Mouse (Mus musculus) liver, adult 2 months (tissue): ENCODE data around the gene Cdh13. TPM values are rescaled to one million over a fixed set of nuclear protein-coding genes. Genes with fewer than 3 reads are reported as not detected.

Source experiments
- DNase-seq: peaks from one replicate; pipeline ENCODE4 v3.0.0-alpha.2; 2011; ENCODE audit warnings: low read depth, low spot score; ENCODE audit errors: extremely low read depth
- H3K27ac ChIP-seq: fragments of 200-500 bp; replicated peaks from 2 replicates; pipeline ENCODE4 v1.5.1; 2012; ENCODE audit warnings: low read depth, mild to moderate bottlenecking, control low read depth, inconsistent platforms, low read length; ENCODE audit not compliant: insufficient read depth
- H3K27me3 ChIP-seq: fragments of 200-500 bp; 2 replicates; pipeline ENCODE4 v1.6.1; 2012; ENCODE audit warnings: mild to moderate bottlenecking, moderate library complexity, low read length, inconsistent platforms; ENCODE audit not compliant: control insufficient read depth, insufficient read depth
- H3K36me3 ChIP-seq: fragments of 200-500 bp; 2 replicates; pipeline ENCODE4 v1.6.1; 2012; ENCODE audit warnings: low read length, inconsistent platforms; ENCODE audit not compliant: control insufficient read depth, insufficient read depth
- H3K4me1 ChIP-seq: fragments of 200-500 bp; 2 replicates; pipeline ENCODE4 v1.6.1; 2011; ENCODE audit warnings: low read length; ENCODE audit not compliant: control insufficient read depth, insufficient read depth
- H3K4me3 ChIP-seq: fragments of 200-500 bp; 2 replicates; pipeline ENCODE4 v1.5.1; 2011; ENCODE audit warnings: low read depth, mild to moderate bottlenecking, control low read depth, low read length, moderate library complexity; ENCODE audit not compliant: insufficient read depth
- H3K79me2 ChIP-seq: fragments of 200-500 bp; 2 replicates; pipeline ENCODE4 v1.6.1; 2012; ENCODE audit warnings: inconsistent platforms, mild to moderate bottlenecking, low read length, moderate library complexity; ENCODE audit not compliant: control insufficient read depth, insufficient read depth
- H3K9ac ChIP-seq: fragments of 200-500 bp; 2 replicates; pipeline ENCODE4 v1.6.1; 2012; ENCODE audit warnings: low read depth, mild to moderate bottlenecking, control low read depth, inconsistent platforms, low read length
- CTCF ChIP-seq: fragments of 200-500 bp; IDR thresholded peaks from 2 replicates; pipeline ENCODE4 v1.5.1; 2011; ENCODE audit warnings: low read depth, low read length, control low read depth
- POLR2A ChIP-seq: fragments of 200-500 bp; IDR thresholded peaks from 2 replicates; pipeline ENCODE4 v1.6.1; 2011; ENCODE audit warnings: low read length, control low read depth; ENCODE audit not compliant: insufficient read depth; ENCODE audit errors: extremely low read depth
- WGBS: fragments of 180-500 bp; shearing (Covaris S2); methylation state at CpG from one replicate; pipeline ENCODE4 v1.1.7; 2018; 5-methylcytosine and 5-hydroxymethylcytosine counted together
- polyA plus RNA-seq: library from polyadenylated mRNA; depleted of rRNA; stranded (reverse); fragments of >200 nt; gene quantifications from 2 replicates; pipeline ENCODE4 v1.2.3, GENCODE M21; 2012
- total RNA-seq: library from RNA; depleted of rRNA; stranded (reverse); fragments of >200 nt; gene quantifications from 2 replicates; pipeline ENCODE4 v1.2.3, GENCODE M21; 2014

The Cdh13 gene
- total and polyA plus RNA-seq, 2 experiments = 1.5 to 2.1 TPM

- H3K27ac ChIP-seq = no peak overlapping the region
- H3K4me3 ChIP-seq = no peak overlapping the region
- H3K4me1 ChIP-seq = no peaks in the 10 kb centered on the region
- H3K27me3 ChIP-seq = no peaks in the 10 kb centered on the region
- no peak overlapping the region for H3K9ac ChIP-seq
- H3K36me3 ChIP-seq = no peaks in the 10 kb centered on the region
- no peak for DNase-seq
- WGBS = 69% methylated on average over 3 of the region's 3 CpGs
- TF ChIP-seq CTCF = no peak
- no peak for TF ChIP-seq POLR2A
- H3K79me2 ChIP-seq = no peaks in the 10 kb centered on the region
Measured at GRCm38 (mm10) chr8:119128266-119128665, 844.7 kb downstream of the Cdh13 start.

GRCm38 (mm10) chr8:119156454-119156921, 873.0 kb downstream of the Cdh13 start:
- Histone ChIP-seq H3K4me1 (no peaks in the 10 kb centered on the region), H3K79me2 (no peaks in the 10 kb centered on the region), H3K4me3 (no peak overlapping the region), H3K27ac (no peak overlapping the region), H3K9ac (no peak overlapping the region), H3K27me3 (no peaks in the 10 kb centered on the region), H3K36me3 (no peaks in the 10 kb centered on the region)
- TF ChIP-seq POLR2A = no peak
- no peak for TF ChIP-seq CTCF
- no peak for DNase-seq
- WGBS = 61% methylated on average over 6 of the region's 6 CpGs

GRCm38 (mm10) chr8:119158628-119159027, 875.1 kb downstream of the Cdh13 start:
- no peaks in the 10 kb centered on the region for H3K4me1 ChIP-seq
- no peak for DNase-seq
- no peak overlapping the region for H3K4me3 ChIP-seq
- no peaks in the 10 kb centered on the region for H3K36me3 ChIP-seq
- H3K79me2 ChIP-seq = no peaks in the 10 kb centered on the region
- H3K27ac ChIP-seq = no peak overlapping the region
- H3K27me3 ChIP-seq = no peaks in the 10 kb centered on the region
- WGBS = 81% methylated on average over 5 of the region's 5 CpGs
- H3K9ac ChIP-seq = no peak overlapping the region
- TF ChIP-seq CTCF (no peak), POLR2A (no peak)

GRCm38 (mm10) chr8:119159794-119160193, 876.3 kb downstream of the Cdh13 start:
- H3K4me1 ChIP-seq = no peaks in the 10 kb centered on the region
- no peak overlapping the region for H3K27ac ChIP-seq
- WGBS = 70% methylated on average over 8 of the region's 8 CpGs
- no peaks in the 10 kb centered on the region for H3K36me3 ChIP-seq
- H3K4me3 ChIP-seq = no peak overlapping the region
- no peaks in the 10 kb centered on the region for H3K79me2 ChIP-seq
- no peak overlapping the region for H3K9ac ChIP-seq
- no peak for DNase-seq
- H3K27me3 ChIP-seq = no peaks in the 10 kb centered on the region
- no peak for TF ChIP-seq CTCF
- TF ChIP-seq POLR2A = no peak

- Histone ChIP-seq H3K9ac (no peak overlapping the region), H3K79me2 (no peaks in the 10 kb centered on the region), H3K36me3 (no peaks in the 10 kb centered on the region), H3K4me3 (no peak overlapping the region), H3K27ac (no peak overlapping the region), H3K27me3 (no peaks in the 10 kb centered on the region), H3K4me1 (no peaks in the 10 kb centered on the region)
- TF ChIP-seq POLR2A (no peak), CTCF (no peak)
- DNase-seq = no peak
- WGBS = 64% methylated on average over 5 of the region's 5 CpGs
Measured at GRCm38 (mm10) chr8:119164076-119164475, 880.5 kb downstream of the Cdh13 start.

- Histone ChIP-seq H3K27ac (no peak overlapping the region), H3K4me1 (no peaks in the 10 kb centered on the region), H3K27me3 (no peaks in the 10 kb centered on the region), H3K9ac (no peak overlapping the region), H3K79me2 (no peaks in the 10 kb centered on the region), H3K4me3 (no peak overlapping the region), H3K36me3 (no peaks in the 10 kb centered on the region)
- TF ChIP-seq POLR2A = no peak
- no peak for TF ChIP-seq CTCF
- no peak for DNase-seq
- 73% methylated on average over 6 of the region's 6 CpGs for WGBS
Measured at GRCm38 (mm10) chr8:119177226-119177935, 893.8 kb downstream of the Cdh13 start.
